Mouse (Mus musculus): ENCODE data around the gene Snd1. TPM values are rescaled to one million over a fixed set of nuclear protein-coding genes. Genes with fewer than 3 reads are reported as not detected.

The Snd1 gene
- polyA plus RNA-seq, 1 experiment from 2014 or later = 120 TPM

- peaks cover 37% of the 10 kb centered on the region for H3K4me1 ChIP-seq
- H3K36me3 ChIP-seq = peaks cover 15% of the 10 kb centered on the region
- 84% methylated on average over 11 of the region's 11 CpGs for WGBS
These were observed 399.1 kb downstream of the Snd1 start for GRCm38 (mm10) chr6:28874053-28874452.

DNA sequence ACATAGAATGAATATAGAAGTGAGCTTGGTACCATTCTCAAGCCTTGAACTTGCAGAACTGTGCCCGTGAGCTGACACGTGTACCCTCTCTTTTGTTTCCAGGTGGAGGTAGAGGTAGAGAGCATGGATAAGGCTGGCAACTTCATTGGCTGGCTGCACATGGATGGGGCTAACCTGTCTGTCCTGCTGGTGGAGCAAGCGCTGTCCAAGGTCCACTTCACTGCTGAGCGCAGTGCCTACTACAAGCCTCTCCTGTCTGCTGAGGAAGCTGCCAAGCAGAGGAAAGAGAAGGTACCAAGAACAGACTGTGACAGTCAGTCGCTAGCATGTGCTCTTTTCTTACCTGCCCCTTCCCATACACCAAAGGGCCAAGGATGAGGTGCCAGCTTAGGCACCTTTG, 399.8 kb downstream of the Snd1 start:
- H3K9me3 ChIP-seq = no peaks in the 10 kb centered on the region
- WGBS = 91% methylated on average over 5 of the region's 5 CpGs
- ATAC-seq (ENCODE audit: insufficient number of reproducible peaks, low FRiP score, low TSS enrichment, low read depth) = no peak
- no peak overlapping the region for H3K9ac ChIP-seq
- no peak overlapping the region for H3K4me2 ChIP-seq
- H3K27me3 ChIP-seq = no peaks in the 10 kb centered on the region
- peaks cover 37% of the 10 kb centered on the region for H3K4me1 ChIP-seq
- H3K27ac ChIP-seq = no peak overlapping the region
- no peak overlapping the region for H3K4me3 ChIP-seq
- peaks cover 15% of the 10 kb centered on the region for H3K36me3 ChIP-seq

More at GRCm38 (mm10) chr6:28874053-28874452, 399.1 kb downstream of the Snd1 start:
- Histone ChIP-seq H3K4me3 (no peak overlapping the region), H3K9ac (no peak overlapping the region), H3K9me3 (no peaks in the 10 kb centered on the region), H3K27me3 (no peaks in the 10 kb centered on the region), H3K4me2 (no peak overlapping the region), H3K27ac (no peak overlapping the region)
- ATAC-seq (ENCODE audit: insufficient number of reproducible peaks, low FRiP score, low TSS enrichment, low read depth) = no peak

GRCm38 (mm10) chr6:28875333-28875732, 400.4 kb downstream of the Snd1 start:
- Histone ChIP-seq H3K27me3 (no peaks in the 10 kb centered on the region), H3K36me3 (peaks cover 19% of the 10 kb centered on the region), H3K4me2 (no peak overlapping the region), H3K4me3 (no peak overlapping the region), H3K9me3 (no peaks in the 10 kb centered on the region), H3K27ac (no peak overlapping the region), H3K4me1 (peaks cover 37% of the 10 kb centered on the region), H3K9ac (no peak overlapping the region)
- ATAC-seq (ENCODE audit: insufficient number of reproducible peaks, low FRiP score, low TSS enrichment, low read depth) = no peak
- 66% methylated on average over 1 of the region's 1 CpGs for WGBS

DNA sequence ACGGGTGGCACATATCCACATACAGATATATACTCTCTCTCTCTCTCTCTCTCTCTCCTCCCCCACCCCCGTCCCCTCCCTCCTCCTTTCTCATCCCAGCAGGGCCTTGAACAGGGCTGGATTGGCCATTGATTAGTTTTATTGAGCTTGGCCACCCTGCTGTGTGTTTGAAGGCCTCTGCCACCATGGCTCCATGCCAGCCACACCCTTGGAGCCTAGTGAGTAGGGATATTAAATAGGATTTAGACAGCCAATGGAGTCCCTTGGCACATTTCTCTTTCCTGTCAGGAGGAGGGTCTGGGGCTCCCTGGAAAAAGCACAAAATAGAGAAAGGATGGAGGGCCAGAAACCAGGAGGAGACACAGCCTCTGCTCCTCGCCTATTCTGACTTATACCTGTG, 401.6 kb downstream of the Snd1 start:
- ATAC-seq (ENCODE audit: insufficient number of reproducible peaks, low FRiP score, low TSS enrichment, low read depth) = peak; percentile 66
- H3K9ac ChIP-seq = 0 out of 2 replicates have a peak overlapping the region, but pooled peaks have one; percentile 7
- peaks cover 26% of the 10 kb centered on the region for H3K36me3 ChIP-seq
- no peak overlapping the region for H3K4me3 ChIP-seq
- H3K27ac ChIP-seq = peak overlapping the region; percentile 38
- H3K27me3 ChIP-seq = no peaks in the 10 kb centered on the region
- peaks cover 36% of the 10 kb centered on the region for H3K4me1 ChIP-seq
- H3K4me2 ChIP-seq = no peak overlapping the region
- no peaks in the 10 kb centered on the region for H3K9me3 ChIP-seq
- WGBS = 43% methylated on average over 3 of the region's 3 CpGs

DNA sequence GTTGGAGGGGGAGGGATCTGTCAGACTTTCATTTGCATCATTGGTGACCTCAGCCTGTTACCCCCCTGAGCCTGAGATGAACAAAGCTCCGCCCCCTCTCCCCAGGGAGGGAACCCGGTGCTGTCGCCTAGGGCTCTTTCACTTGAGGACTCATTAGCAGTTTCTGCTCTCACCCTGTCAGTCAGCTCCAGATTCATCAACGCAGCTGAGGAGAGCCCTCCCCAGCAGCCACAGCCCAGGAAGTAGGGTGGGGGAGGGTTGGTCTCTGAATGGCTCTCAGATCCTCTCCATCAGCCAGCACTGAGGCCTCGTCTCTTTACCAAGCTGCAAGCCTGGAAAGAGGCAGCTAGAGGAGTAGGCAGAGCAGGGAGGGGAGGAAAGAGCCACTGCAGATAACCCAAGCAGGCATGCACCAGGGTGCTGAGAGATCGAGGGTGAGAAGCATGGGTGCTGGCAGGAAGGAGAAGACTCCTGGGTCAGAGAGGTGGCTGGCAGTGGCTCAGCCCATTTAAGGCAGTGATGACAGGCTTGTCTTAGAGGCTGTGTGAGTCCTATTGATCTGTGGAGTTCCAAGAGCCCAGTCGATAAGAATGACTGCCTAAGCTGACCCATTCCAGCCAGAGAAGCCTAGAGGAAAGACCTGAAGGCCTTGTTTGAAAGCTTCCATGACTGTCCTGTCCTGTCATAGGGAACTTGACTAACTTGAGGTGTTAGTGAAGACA, 403.2 kb downstream of the Snd1 start:
- H3K4me1 ChIP-seq = peaks cover 26% of the 10 kb centered on the region
- H3K9ac ChIP-seq = no peak overlapping the region
- H3K36me3 ChIP-seq = peaks cover 37% of the 10 kb centered on the region
- WGBS = 35% methylated on average over 7 of the region's 7 CpGs
- no peak for ATAC-seq (ENCODE audit: insufficient number of reproducible peaks, low FRiP score, low TSS enrichment, low read depth)
- no peak overlapping the region for H3K27ac ChIP-seq
- no peaks in the 10 kb centered on the region for H3K27me3 ChIP-seq
- H3K9me3 ChIP-seq = no peaks in the 10 kb centered on the region
- H3K4me2 ChIP-seq = no peak overlapping the region
- H3K4me3 ChIP-seq = no peak overlapping the region

- no peak for ATAC-seq (ENCODE audit: insufficient number of reproducible peaks, low FRiP score, low TSS enrichment, low read depth)
These were observed 404.4 kb downstream of the Snd1 start for GRCm38 (mm10) chr6:28879315-28879714.

DNA sequence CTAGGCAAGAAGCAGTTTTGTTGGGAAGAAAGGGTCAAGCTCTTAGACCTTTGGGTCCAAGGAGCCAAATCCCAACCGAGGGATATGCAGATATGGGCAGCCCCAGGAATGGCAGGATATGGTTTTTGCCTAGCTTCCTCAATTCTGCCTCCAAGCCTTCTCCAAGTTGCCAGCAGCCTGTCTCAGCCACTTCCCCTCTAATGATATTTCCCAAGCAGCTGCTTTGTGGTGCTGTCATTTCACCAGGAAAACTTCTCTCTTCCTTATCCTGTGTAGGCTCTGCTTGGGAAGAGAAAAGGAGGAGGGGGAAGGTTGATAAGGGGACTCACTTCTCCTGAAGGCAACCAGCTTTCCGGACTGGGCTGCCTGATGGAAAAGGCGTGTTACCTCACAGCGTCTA, 406.0 kb downstream of the Snd1 start:
- peaks cover 51% of the 10 kb centered on the region for H3K36me3 ChIP-seq

More at GRCm38 (mm10) chr6:28879315-28879714, 404.4 kb downstream of the Snd1 start:
- no peak overlapping the region for H3K9ac ChIP-seq
- 74% methylated on average over 8 of the region's 8 CpGs for WGBS
- no peak overlapping the region for H3K4me2 ChIP-seq
- H3K4me1 ChIP-seq = peaks cover 26% of the 10 kb centered on the region
- H3K4me3 ChIP-seq = no peak overlapping the region
- H3K9me3 ChIP-seq = no peaks in the 10 kb centered on the region
- H3K36me3 ChIP-seq = peaks cover 50% of the 10 kb centered on the region
- H3K27me3 ChIP-seq = no peaks in the 10 kb centered on the region
- H3K27ac ChIP-seq = no peak overlapping the region

DNA sequence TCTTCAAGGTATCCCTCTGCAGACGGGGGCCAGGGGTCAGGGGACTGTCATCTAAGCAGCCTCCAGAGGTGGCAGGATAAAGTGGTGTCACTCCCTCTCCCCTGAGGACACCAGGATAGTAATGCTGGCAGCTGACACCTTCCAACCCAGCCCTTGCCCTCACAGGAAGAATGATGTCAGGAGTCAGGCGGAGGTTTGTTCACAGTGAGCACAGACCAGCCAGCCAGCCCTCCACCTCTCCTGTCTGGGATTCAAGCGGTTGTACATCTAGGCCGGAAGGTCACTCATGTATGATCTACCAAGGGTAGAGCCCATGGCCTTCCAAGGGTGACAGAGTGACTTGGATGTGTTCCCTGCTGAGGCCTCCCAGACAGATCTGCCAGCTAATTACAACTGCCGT, 408.6 kb downstream of the Snd1 start:
- Histone ChIP-seq H3K36me3 (peaks cover 75% of the 10 kb centered on the region), H3K27ac (no peak overlapping the region), H3K4me3 (no peak overlapping the region), H3K9ac (no peak overlapping the region), H3K4me2 (no peak overlapping the region), H3K27me3 (no peaks in the 10 kb centered on the region), H3K4me1 (no peaks in the 10 kb centered on the region), H3K9me3 (no peaks in the 10 kb centered on the region)
- 73% methylated on average over 5 of the region's 5 CpGs for WGBS
- no peak for ATAC-seq (ENCODE audit: insufficient number of reproducible peaks, low FRiP score, low TSS enrichment, low read depth)

More for the DNA sequence above, 406.0 kb downstream of the Snd1 start:
- H3K9ac ChIP-seq = no peak overlapping the region
- no peak overlapping the region for H3K4me2 ChIP-seq
- peaks cover 20% of the 10 kb centered on the region for H3K4me1 ChIP-seq
- H3K27me3 ChIP-seq = no peaks in the 10 kb centered on the region
- no peak for ATAC-seq (ENCODE audit: insufficient number of reproducible peaks, low FRiP score, low TSS enrichment, low read depth)
- no peak overlapping the region for H3K27ac ChIP-seq
- 89% methylated on average over 4 of the region's 4 CpGs for WGBS
- no peaks in the 10 kb centered on the region for H3K9me3 ChIP-seq
- no peak overlapping the region for H3K4me3 ChIP-seq

- no peaks in the 10 kb centered on the region for H3K4me1 ChIP-seq
- H3K27me3 ChIP-seq = no peaks in the 10 kb centered on the region
- no peak overlapping the region for H3K4me3 ChIP-seq
- H3K4me2 ChIP-seq = no peak overlapping the region
- H3K9me3 ChIP-seq = no peaks in the 10 kb centered on the region
- H3K9ac ChIP-seq = no peak overlapping the region
- 86% methylated on average over 7 of the region's 7 CpGs for WGBS
- H3K27ac ChIP-seq = no peak overlapping the region
- no peak for ATAC-seq (ENCODE audit: insufficient number of reproducible peaks, low FRiP score, low TSS enrichment, low read depth)
- H3K36me3 ChIP-seq = peaks cover 89% of the 10 kb centered on the region
These were observed 411.9 kb downstream of the Snd1 start for GRCm38 (mm10) chr6:28886724-28887440.

DNA sequence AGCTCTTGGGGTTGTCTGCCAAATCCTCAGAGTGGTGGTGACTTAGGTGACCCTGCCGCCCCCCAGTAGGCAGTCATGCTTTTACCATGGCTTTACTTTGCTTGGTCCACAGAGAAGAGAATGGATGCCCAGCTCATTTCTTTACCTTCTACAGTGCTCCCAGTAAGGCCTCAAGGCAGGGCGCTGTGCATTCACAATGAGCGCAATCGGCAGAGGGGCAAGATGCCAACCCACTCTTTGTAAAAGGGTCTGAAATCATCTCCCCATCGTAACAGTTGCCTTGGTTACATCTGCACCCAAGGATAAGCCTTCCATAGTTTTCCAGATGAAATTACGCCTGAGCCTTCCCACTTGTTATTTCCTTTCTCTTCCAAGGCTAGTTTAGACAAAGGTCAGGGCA, 415.5 kb downstream of the Snd1 start:
- WGBS = 88% methylated on average over 6 of the region's 6 CpGs
- no peak for ATAC-seq (ENCODE audit: insufficient number of reproducible peaks, low FRiP score, low TSS enrichment, low read depth)
- Histone ChIP-seq H3K27me3 (no peaks in the 10 kb centered on the region), H3K4me1 (no peaks in the 10 kb centered on the region), H3K27ac (no peak overlapping the region), H3K9me3 (no peaks in the 10 kb centered on the region), H3K36me3 (peaks cover 76% of the 10 kb centered on the region), H3K9ac (no peak overlapping the region), H3K4me2 (no peak overlapping the region), H3K4me3 (no peak overlapping the region)

DNA sequence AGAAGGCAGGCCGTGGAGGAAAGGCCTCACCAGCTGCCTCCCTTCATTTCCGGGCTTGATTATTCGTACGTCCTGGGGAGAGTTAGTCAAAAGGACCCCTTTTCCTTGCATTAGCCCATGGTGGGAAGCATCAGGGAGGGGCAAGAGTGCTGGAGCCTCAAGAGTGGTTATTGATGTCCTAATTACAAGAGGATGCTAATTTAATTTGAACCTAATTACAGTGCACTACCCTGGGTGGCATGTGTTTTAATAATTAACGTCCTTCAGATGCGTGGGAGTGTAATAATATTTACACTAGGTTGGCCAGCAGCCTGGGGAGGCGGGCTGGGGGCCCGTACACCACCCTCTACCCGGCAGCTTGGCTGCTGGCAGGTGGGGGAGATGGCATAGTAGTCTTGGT, 416.5 kb downstream of the Snd1 start:
- Histone ChIP-seq H3K4me1 (no peaks in the 10 kb centered on the region), H3K27ac (no peak overlapping the region), H3K36me3 (peaks cover 66% of the 10 kb centered on the region), H3K9me3 (no peaks in the 10 kb centered on the region), H3K4me3 (no peak overlapping the region), H3K4me2 (no peak overlapping the region), H3K9ac (no peak overlapping the region), H3K27me3 (no peaks in the 10 kb centered on the region)
- WGBS = 47% methylated on average over 9 of the region's 9 CpGs
- ATAC-seq (ENCODE audit: insufficient number of reproducible peaks, low FRiP score, low TSS enrichment, low read depth) = no peak

DNA sequence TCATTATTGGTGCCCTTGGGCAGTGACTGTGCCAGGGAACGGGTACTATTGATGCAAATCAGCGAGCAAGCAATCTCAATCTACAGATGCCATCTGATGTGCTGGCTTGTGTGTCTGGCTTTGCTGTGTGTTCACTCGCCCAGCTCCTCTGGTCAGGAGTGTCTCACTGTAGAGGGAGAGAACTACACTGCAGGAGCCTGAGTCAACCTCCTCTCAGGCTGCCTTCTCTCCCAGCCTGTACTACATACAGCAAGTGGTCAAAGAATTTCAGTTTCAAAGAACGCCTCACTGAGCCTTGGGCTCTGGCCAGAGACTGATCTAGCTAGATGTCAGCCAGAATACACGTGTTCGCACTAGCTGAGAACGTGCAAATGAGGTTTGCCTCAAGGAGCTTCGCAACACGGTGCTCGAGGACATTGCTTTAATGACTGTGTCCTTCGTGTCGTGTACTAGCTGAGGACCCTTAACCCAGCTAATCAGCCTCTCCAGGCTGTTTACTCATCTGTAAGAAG, 420.1 kb downstream of the Snd1 start:
- Histone ChIP-seq H3K4me2 (no peak overlapping the region), H3K27me3 (no peaks in the 10 kb centered on the region), H3K9me3 (no peaks in the 10 kb centered on the region), H3K4me1 (peaks cover 8% of the 10 kb centered on the region; the same call in 1 of the 2 replicates), H3K9ac (no peak overlapping the region), H3K36me3 (peaks cover 33% of the 10 kb centered on the region), H3K27ac (no peak overlapping the region), H3K4me3 (no peak overlapping the region)
- ATAC-seq (ENCODE audit: insufficient number of reproducible peaks, low FRiP score, low TSS enrichment, low read depth) = no peak
- 69% methylated on average over 12 of the region's 12 CpGs for WGBS

All from limb, embryonic 15.5 days (tissue).